Mouse (Mus musculus) kidney, embryonic 16.5 days (tissue): ENCODE results near the gene Lamtor1. TPM values are rescaled to one million over a fixed set of nuclear protein-coding genes. Genes with fewer than 3 reads are reported as not detected.

Source experiments
- ATAC-seq: fragments of 200-750 bp; cut with Nextera tagmentation; 2 replicates; pipeline ENCODE4 v1.8.0; 2017; ENCODE audit warnings: moderate TSS enrichment; ENCODE audit not compliant: low FRiP score, low TSS enrichment
- H3K27ac ChIP-seq: fragments of 300-500 bp; sonication (generic); 2 replicates; pipeline ENCODE4 v1.5.1; 2014; ENCODE audit warnings: low read length
- H3K27me3 ChIP-seq: fragments of 300-500 bp; sonication (generic); 2 replicates; pipeline ENCODE4 v1.6.1; 2014; ENCODE audit warnings: low read length, control low read depth, mixed read lengths; ENCODE audit not compliant: insufficient read depth
- H3K36me3 ChIP-seq: fragments of 300-500 bp; sonication (generic); 2 replicates; pipeline ENCODE4 v1.6.1; 2014; ENCODE audit warnings: low read length, control low read depth, mixed read lengths; ENCODE audit not compliant: insufficient read depth
- H3K4me1 ChIP-seq: fragments of 300-500 bp; sonication (generic); 2 replicates; pipeline ENCODE4 v1.6.1; 2014; ENCODE audit warnings: low read length, control low read depth, mixed read lengths; ENCODE audit not compliant: insufficient read depth
- H3K4me2 ChIP-seq: fragments of 300-500 bp; sonication (generic); replicated peaks from 2 replicates; pipeline ENCODE4 v1.6.1; 2014; ENCODE audit warnings: low read depth, low read length
- H3K4me3 ChIP-seq: fragments of 300-500 bp; sonication (generic); 2 replicates; pipeline ENCODE4 v1.5.1; 2014; ENCODE audit warnings: mild to moderate bottlenecking, low read length
- H3K9ac ChIP-seq: fragments of 300-500 bp; sonication (generic); replicated peaks from 2 replicates; pipeline ENCODE4 v1.6.1; 2014; ENCODE audit warnings: low read length
- H3K9me3 ChIP-seq: fragments of 300-500 bp; sonication (generic); 2 replicates; pipeline ENCODE4 v1.6.1; 2016; ENCODE audit warnings: low read length, control low read depth
- WGBS: fragments of 180-500 bp; shearing (Covaris S2); extraction: QIAGEN DNeasy Blood & Tissue Kit; methylation state at CpG from one replicate; pipeline ENCODE4 v1.1.7; 2014; 5-methylcytosine and 5-hydroxymethylcytosine counted together
- polyA plus RNA-seq: library from polyadenylated mRNA; unstranded; fragments of >200 nt; fragmentation: Nextera tagmentation; extraction: Ambion mirVana; gene quantifications from 2 replicates; pipeline ENCODE4 v1.2.1, GENCODE M21; 2015

Lamtor1 gene
- polyA plus RNA-seq = 174 and 183 TPM in 2 replicates

GRCm38 (mm10) chr7:101905561-101906286, at the start of gene Lamtor1:
Gene Lamtor1, plus strand, starts transcription at chr7:101905904.
- peak within 1 kb of the TSS; percentile 97 for H3K27ac ChIP-seq
- peaks cover 21% of the 10 kb centered on the region for H3K36me3 ChIP-seq
- H3K4me2 ChIP-seq = peak within 1 kb of the TSS; percentile 73
- H3K9me3 ChIP-seq = no peaks in the 10 kb centered on the region
- H3K4me3 ChIP-seq = peak within 1 kb of the TSS; percentile 75
- WGBS = under 1% methylated on average over 61 of the region's 61 CpGs
- H3K9ac ChIP-seq = peak within 1 kb of the TSS; percentile 91
- peaks cover 23% of the 10 kb centered on the region for H3K4me1 ChIP-seq
- peak; percentile 98 for ATAC-seq
- H3K27me3 ChIP-seq = no peaks in the 10 kb centered on the region

- no peaks in the 10 kb centered on the region for H3K27me3 ChIP-seq
- no peaks in the 10 kb centered on the region for H3K9me3 ChIP-seq
- H3K4me3 ChIP-seq = no peak within 1 kb of the TSS
- no peak within 1 kb of the TSS for H3K4me2 ChIP-seq
- no peak within 1 kb of the TSS for H3K9ac ChIP-seq
- WGBS = 88% methylated on average over 4 of the region's 4 CpGs
- H3K36me3 ChIP-seq = no peaks in the 10 kb centered on the region
- ATAC-seq = no peak
- H3K27ac ChIP-seq = no peak within 1 kb of the TSS
- no peaks in the 10 kb centered on the region for H3K4me1 ChIP-seq
Observed at GRCm38 (mm10) chr7:101857094-101857493, 48.6 kb upstream of the Lamtor1 start, which contains the start of gene Folr2. Gene Folr2, minus strand, starts transcription at chr7:101857194.

DNA sequence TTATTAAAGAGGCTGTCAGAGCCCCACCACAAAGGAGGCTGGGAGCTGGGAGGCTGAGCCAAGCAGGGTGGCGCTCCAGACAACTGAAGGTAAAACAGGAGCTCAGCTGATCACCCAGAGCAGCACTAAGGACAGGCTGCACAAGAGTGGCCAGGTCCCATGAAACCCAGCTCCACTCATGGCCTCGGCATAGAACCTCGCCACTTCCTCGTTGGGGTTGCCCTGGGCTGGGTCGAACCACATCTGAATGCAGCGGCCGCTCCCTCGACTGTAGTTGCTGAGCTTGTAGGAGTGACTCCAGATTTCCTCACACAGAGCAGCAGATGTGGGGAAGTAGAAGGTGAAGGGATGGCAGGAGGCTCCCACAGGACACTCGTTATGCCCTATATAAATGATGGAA, 47.3 kb upstream of the Lamtor1 start:
- Histone ChIP-seq H3K4me1 (no peaks in the 10 kb centered on the region), H3K27ac (no peak overlapping the region), H3K27me3 (no peaks in the 10 kb centered on the region), H3K9me3 (no peaks in the 10 kb centered on the region), H3K9ac (no peak overlapping the region), H3K4me3 (no peak overlapping the region), H3K36me3 (no peaks in the 10 kb centered on the region), H3K4me2 (no peak overlapping the region)
- 77% methylated on average over 9 of the region's 9 CpGs for WGBS
- ATAC-seq = no peak

- no peak overlapping the region for H3K4me2 ChIP-seq
- H3K4me1 ChIP-seq = no peaks in the 10 kb centered on the region
- no peak overlapping the region for H3K27ac ChIP-seq
- no peak overlapping the region for H3K4me3 ChIP-seq
- H3K9ac ChIP-seq = no peak overlapping the region
- no peaks in the 10 kb centered on the region for H3K27me3 ChIP-seq
- ATAC-seq = no peak
- H3K9me3 ChIP-seq = no peaks in the 10 kb centered on the region
- no peaks in the 10 kb centered on the region for H3K36me3 ChIP-seq
Observed at GRCm38 (mm10) chr7:101860978-101861377, 44.7 kb upstream of the Lamtor1 start.

- Histone ChIP-seq H3K4me3 (no peak overlapping the region), H3K36me3 (no peaks in the 10 kb centered on the region), H3K4me2 (no peak overlapping the region), H3K9me3 (no peaks in the 10 kb centered on the region), H3K4me1 (no peaks in the 10 kb centered on the region), H3K27ac (no peak overlapping the region), H3K27me3 (no peaks in the 10 kb centered on the region), H3K9ac (no peak overlapping the region)
- 72% methylated on average over 3 of the region's 3 CpGs for WGBS
- ATAC-seq = no peak
Observed at GRCm38 (mm10) chr7:101862291-101862690, 43.4 kb upstream of the Lamtor1 start.

DNA sequence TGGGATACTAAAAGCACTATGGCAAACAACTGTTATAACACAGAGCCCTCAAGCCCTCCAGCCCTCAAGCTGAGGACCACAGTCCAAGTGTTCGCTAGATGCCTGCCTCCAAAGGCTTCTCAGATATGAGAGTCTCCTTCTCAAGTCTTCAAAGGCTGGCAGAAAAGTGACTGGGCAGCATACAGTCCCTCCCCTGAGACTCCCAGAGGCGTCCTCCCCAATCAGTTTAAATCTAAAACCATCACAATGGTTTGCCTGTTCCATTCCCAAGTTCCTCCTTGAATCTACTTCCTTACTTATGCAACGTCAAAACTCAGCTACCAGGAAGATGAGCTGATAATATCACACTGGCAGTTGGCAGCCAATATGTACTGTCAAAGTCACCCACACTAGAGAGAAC, 42.3 kb upstream of the Lamtor1 start, which contains the start of gene Anapc15:
Gene Anapc15 (plus strand): TSS at position 301 of the 400 bp plus-strand sequence.
- H3K4me1 ChIP-seq = peaks cover 6% of the 10 kb centered on the region
- no peak within 1 kb of the TSS for H3K4me3 ChIP-seq
- no peaks in the 10 kb centered on the region for H3K9me3 ChIP-seq
- 67% methylated on average over 3 of the region's 3 CpGs for WGBS
- H3K36me3 ChIP-seq = no peaks in the 10 kb centered on the region
- H3K27me3 ChIP-seq = no peaks in the 10 kb centered on the region
- H3K9ac ChIP-seq = no peak within 1 kb of the TSS
- no peak for ATAC-seq
- H3K4me2 ChIP-seq = no peak within 1 kb of the TSS
- no peak within 1 kb of the TSS for H3K27ac ChIP-seq

DNA sequence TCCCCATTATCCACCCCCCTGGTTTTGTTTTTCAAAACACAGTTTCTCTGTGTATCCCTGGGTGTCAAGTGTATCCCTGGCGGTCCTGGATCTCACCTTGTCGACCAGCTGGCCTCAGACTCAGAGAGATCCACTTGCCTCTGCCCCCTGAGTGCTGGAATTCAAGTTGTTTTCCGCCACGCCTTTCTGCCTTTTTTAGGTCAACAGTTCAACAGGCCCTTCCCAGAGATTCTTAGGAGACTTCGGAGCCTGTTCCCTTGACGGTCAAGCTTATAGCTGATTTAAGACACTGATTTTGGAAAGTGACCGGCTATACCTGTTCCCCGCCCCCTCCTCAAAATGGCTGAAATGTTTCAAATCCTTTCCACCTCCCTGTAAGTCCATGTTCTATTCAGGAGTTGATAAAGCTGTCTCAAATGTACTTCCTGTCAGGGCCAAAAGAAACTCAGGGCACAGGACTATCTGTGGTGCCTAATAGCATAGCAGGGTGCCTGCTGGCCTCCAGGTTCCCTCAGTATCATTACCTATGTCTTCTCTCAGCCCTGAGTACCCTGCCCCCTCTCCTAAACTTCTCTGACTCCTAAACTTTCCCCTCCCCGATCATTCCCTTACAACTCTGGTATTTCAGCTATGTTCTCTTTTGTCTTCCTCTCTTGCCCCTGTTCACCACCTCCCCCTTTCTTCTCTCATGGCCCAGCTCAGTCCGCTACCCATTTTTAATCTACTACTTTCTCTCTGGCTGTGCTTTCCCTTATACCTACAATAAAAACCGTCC, 39.0 kb upstream of the Lamtor1 start:
- WGBS = 79% methylated on average over 11 of the region's 11 CpGs
- Histone ChIP-seq H3K4me2 (no peak overlapping the region), H3K36me3 (no peaks in the 10 kb centered on the region), H3K9ac (no peak overlapping the region), H3K27me3 (no peaks in the 10 kb centered on the region), H3K4me1 (peaks cover 18% of the 10 kb centered on the region), H3K9me3 (no peaks in the 10 kb centered on the region), H3K4me3 (no peak overlapping the region), H3K27ac (no peak overlapping the region)
- ATAC-seq = no peak

DNA sequence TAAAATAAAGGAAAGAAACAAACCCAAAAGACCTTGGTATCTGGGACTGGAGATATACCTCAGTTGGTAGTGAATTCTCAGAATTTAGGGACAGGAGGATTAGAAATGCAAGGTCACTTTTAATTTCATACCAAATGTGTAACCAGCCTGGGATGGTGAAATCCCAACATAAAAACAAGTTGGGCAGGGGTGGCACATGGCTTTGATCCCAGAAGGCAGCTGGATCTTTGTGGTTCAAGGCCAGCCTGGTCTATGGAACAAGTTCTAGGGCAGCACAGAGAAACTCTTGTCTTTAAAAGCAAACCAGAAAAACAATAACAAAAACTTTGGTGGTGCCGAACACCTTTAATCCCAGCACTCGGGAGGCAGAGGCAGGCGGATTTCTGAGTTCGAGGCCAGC, 38.2 kb upstream of the Lamtor1 start:
- Histone ChIP-seq H3K9ac (no peak overlapping the region), H3K4me2 (no peak overlapping the region), H3K27ac (no peak overlapping the region), H3K9me3 (no peaks in the 10 kb centered on the region), H3K4me3 (no peak overlapping the region), H3K36me3 (no peaks in the 10 kb centered on the region), H3K27me3 (no peaks in the 10 kb centered on the region), H3K4me1 (peaks cover 18% of the 10 kb centered on the region)
- no peak for ATAC-seq
- 90% methylated on average over 4 of the region's 4 CpGs for WGBS

DNA sequence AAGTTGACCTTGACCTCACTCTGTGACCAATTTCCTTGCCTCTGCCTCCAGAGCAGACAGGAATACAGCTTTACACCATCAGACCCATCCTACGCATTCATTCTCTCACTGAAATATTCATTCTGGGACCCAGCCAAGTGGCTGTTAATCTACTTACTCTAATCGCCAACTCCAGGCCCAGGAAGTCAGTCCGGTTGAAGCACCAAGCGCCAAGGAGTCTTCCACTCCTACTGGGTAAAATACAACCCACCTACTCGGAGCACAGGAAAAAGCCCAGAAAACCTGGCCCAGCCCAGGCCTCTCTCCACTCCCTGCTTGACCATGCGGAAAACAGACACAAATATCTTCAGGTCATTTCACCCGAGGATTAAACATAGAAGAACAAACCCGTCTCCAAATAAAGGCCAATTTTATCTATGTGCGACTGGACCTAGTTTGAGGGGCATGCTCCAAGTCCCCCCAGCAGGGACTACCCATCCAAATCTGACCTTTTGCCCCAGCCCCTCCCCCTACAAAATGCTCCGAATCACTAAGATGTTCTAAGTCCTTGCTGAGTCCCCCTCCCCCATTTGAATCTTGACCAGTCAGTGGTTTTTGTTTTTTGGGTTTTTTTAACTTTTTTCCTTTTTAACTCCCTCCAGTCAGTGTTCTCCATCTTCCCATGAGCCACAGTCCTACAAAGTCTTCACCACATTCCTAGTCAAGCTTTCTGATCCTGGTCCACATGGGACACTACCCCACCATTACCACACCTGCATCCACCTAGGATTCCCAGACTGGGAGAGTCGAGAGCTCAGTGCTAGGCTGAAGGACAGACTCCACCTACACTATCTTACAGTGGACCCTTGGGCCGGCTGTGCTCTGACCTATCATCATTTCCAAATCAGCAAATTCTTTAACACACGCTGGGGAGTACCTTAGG, 37.2 kb upstream of the Lamtor1 start:
- peak overlapping the region; percentile 10; the same call in 1 of the 2 replicates for H3K4me3 ChIP-seq
- H3K27me3 ChIP-seq = no peaks in the 10 kb centered on the region
- no peaks in the 10 kb centered on the region for H3K36me3 ChIP-seq
- 0 out of 2 replicates have a peak overlapping the region, but pooled peaks have one; percentile 9 for H3K9ac ChIP-seq
- H3K4me1 ChIP-seq = peaks cover 18% of the 10 kb centered on the region
- no peaks in the 10 kb centered on the region for H3K9me3 ChIP-seq
- WGBS = 44% methylated on average over 13 of the region's 13 CpGs
- ATAC-seq = peak; percentile 79
- H3K4me2 ChIP-seq = peak overlapping the region; percentile 40
- H3K27ac ChIP-seq = peak overlapping the region; percentile 80
